Mouse (Mus musculus): ENCODE measurements around the gene Nek6. TPM values are rescaled to one million over a fixed set of nuclear protein-coding genes. Genes with fewer than 3 reads are reported as not detected.

Gene Nek6
- polyA plus RNA-seq, 1 experiment from 2014 or later = 47.6 TPM

GRCm38 (mm10) chr2:38613576-38613975 is 102.1 kb downstream of the Nek6 start:
- H3K36me3 ChIP-seq (ENCODE audit: control insufficient read depth, insufficient read depth) = no peaks in the 10 kb centered on the region; the same call in none of the 2 replicates
- 82% methylated on average over 3 of the region's 3 CpGs for WGBS (ENCODE audit: insufficient replicate concordance)

GRCm38 (mm10) chr2:38614437-38614836 is 103.0 kb downstream of the Nek6 start:
- Histone ChIP-seq H3K36me3 (ENCODE audit: control insufficient read depth, insufficient read depth) (no peaks in the 10 kb centered on the region; the same call in none of the 2 replicates), H3K9me3 (replicated peaks; ENCODE audit: control insufficient read depth, low read length) (no peaks in the 10 kb centered on the region), H3K4me1 (ENCODE audit: control insufficient read depth, low read depth, low read length) (peaks cover 9% of the 10 kb centered on the region), H3K4me3 (ENCODE audit: low read depth, low read length) (no peak overlapping the region), H3K9ac (ENCODE audit: low read depth, low read length) (no peak overlapping the region), H3K27me3 (ENCODE audit: control insufficient read depth, insufficient read depth, low read depth, low read length) (no peaks in the 10 kb centered on the region), H3K27ac (ENCODE audit: low read length) (no peak overlapping the region), H3K4me2 (ENCODE audit: low read depth, low read length) (no peak overlapping the region)
- 74% methylated on average over 6 of the region's 6 CpGs for WGBS (ENCODE audit: insufficient replicate concordance)
- no peak for ATAC-seq (ENCODE audit: low read depth)

More at GRCm38 (mm10) chr2:38613576-38613975, 102.1 kb downstream of the Nek6 start:
- Histone ChIP-seq H3K9ac (ENCODE audit: low read depth, low read length) (no peak overlapping the region), H3K4me3 (ENCODE audit: low read depth, low read length) (no peak overlapping the region), H3K4me1 (ENCODE audit: control insufficient read depth, low read depth, low read length) (peaks cover 9% of the 10 kb centered on the region), H3K9me3 (replicated peaks; ENCODE audit: control insufficient read depth, low read length) (no peaks in the 10 kb centered on the region), H3K27me3 (ENCODE audit: control insufficient read depth, insufficient read depth, low read depth, low read length) (no peaks in the 10 kb centered on the region), H3K4me2 (ENCODE audit: low read depth, low read length) (no peak overlapping the region), H3K27ac (ENCODE audit: low read length) (no peak overlapping the region)
- ATAC-seq (ENCODE audit: low read depth) = no peak

- no peak overlapping the region for H3K4me2 ChIP-seq (ENCODE audit: low read depth, low read length)
- no peak overlapping the region for H3K27ac ChIP-seq (ENCODE audit: low read length)
- H3K27me3 ChIP-seq (ENCODE audit: control insufficient read depth, insufficient read depth, low read depth, low read length) = no peaks in the 10 kb centered on the region
- WGBS (ENCODE audit: insufficient replicate concordance) = 45% methylated on average over 4 of the region's 4 CpGs
- no peaks in the 10 kb centered on the region for H3K9me3 ChIP-seq (replicated peaks; ENCODE audit: control insufficient read depth, low read length)
- no peaks in the 10 kb centered on the region; the same call in 1 of the 2 replicates for H3K36me3 ChIP-seq (ENCODE audit: control insufficient read depth, insufficient read depth)
- ATAC-seq (ENCODE audit: low read depth) = peak; percentile 43; the same call in 1 of the 2 replicates
- H3K4me3 ChIP-seq (ENCODE audit: low read depth, low read length) = no peak overlapping the region
- peaks cover 9% of the 10 kb centered on the region for H3K4me1 ChIP-seq (ENCODE audit: control insufficient read depth, low read depth, low read length)
- H3K9ac ChIP-seq (ENCODE audit: low read depth, low read length) = no peak overlapping the region
Observed at GRCm38 (mm10) chr2:38616072-38616471, 104.6 kb downstream of the Nek6 start.

- ATAC-seq (ENCODE audit: low read depth) = no peak
- Histone ChIP-seq H3K4me3 (ENCODE audit: low read depth, low read length) (no peak overlapping the region), H3K4me2 (ENCODE audit: low read depth, low read length) (no peak overlapping the region), H3K36me3 (ENCODE audit: control insufficient read depth, insufficient read depth) (no peaks in the 10 kb centered on the region; the same call in 1 of the 2 replicates), H3K27ac (ENCODE audit: low read length) (no peak overlapping the region), H3K9ac (ENCODE audit: low read depth, low read length) (no peak overlapping the region), H3K27me3 (ENCODE audit: control insufficient read depth, insufficient read depth, low read depth, low read length) (no peaks in the 10 kb centered on the region), H3K4me1 (ENCODE audit: control insufficient read depth, low read depth, low read length) (peaks cover 9% of the 10 kb centered on the region), H3K9me3 (replicated peaks; ENCODE audit: control insufficient read depth, low read length) (no peaks in the 10 kb centered on the region)
- 65% methylated on average over 5 of the region's 5 CpGs for WGBS (ENCODE audit: insufficient replicate concordance)
Observed at GRCm38 (mm10) chr2:38616956-38617872, 105.8 kb downstream of the Nek6 start.

DNA sequence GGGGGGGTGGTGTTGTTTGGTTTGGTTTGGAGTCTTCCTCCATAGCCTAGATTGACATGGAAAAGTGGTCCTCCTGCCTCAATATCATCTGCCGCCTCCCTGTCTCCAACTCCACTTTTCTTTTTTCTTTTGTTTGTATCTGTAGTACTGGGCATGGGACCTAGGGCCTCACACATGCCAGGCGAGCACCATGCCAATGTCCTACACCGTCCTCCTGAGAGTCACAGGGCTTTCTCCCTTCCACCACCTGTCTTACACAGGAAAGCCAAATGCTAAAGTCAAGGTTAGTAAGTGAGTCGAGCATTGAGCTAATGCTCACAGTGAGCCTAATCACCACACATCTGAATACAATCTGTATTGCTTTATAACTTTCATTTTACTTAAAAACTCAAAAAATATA is 108.3 kb downstream of the Nek6 start:
- H3K4me2 ChIP-seq (ENCODE audit: low read depth, low read length) = no peak overlapping the region
- 79% methylated on average over 4 of the region's 4 CpGs for WGBS (ENCODE audit: insufficient replicate concordance)
- no peaks in the 10 kb centered on the region for H3K9me3 ChIP-seq (replicated peaks; ENCODE audit: control insufficient read depth, low read length)
- ATAC-seq (ENCODE audit: low read depth) = no peak
- no peaks in the 10 kb centered on the region for H3K27me3 ChIP-seq (ENCODE audit: control insufficient read depth, insufficient read depth, low read depth, low read length)
- H3K27ac ChIP-seq (ENCODE audit: low read length) = no peak overlapping the region
- no peak overlapping the region for H3K4me3 ChIP-seq (ENCODE audit: low read depth, low read length)
- no peak overlapping the region for H3K9ac ChIP-seq (ENCODE audit: low read depth, low read length)
- H3K4me1 ChIP-seq (ENCODE audit: control insufficient read depth, low read depth, low read length) = peaks cover 9% of the 10 kb centered on the region
- H3K36me3 ChIP-seq (ENCODE audit: control insufficient read depth, insufficient read depth) = no peaks in the 10 kb centered on the region; the same call in 1 of the 2 replicates

- Histone ChIP-seq H3K4me2 (ENCODE audit: low read depth, low read length) (no peak overlapping the region), H3K4me1 (ENCODE audit: control insufficient read depth, low read depth, low read length) (peaks cover 4% of the 10 kb centered on the region), H3K27me3 (ENCODE audit: control insufficient read depth, insufficient read depth, low read depth, low read length) (no peaks in the 10 kb centered on the region), H3K9ac (ENCODE audit: low read depth, low read length) (no peak overlapping the region), H3K9me3 (replicated peaks; ENCODE audit: control insufficient read depth, low read length) (no peaks in the 10 kb centered on the region), H3K27ac (ENCODE audit: low read length) (no peak overlapping the region), H3K36me3 (ENCODE audit: control insufficient read depth, insufficient read depth) (peaks cover 5% of the 10 kb centered on the region), H3K4me3 (ENCODE audit: low read depth, low read length) (no peak overlapping the region)
- 62% methylated on average over 4 of the region's 4 CpGs for WGBS (ENCODE audit: insufficient replicate concordance)
- ATAC-seq (ENCODE audit: low read depth) = peak; percentile 71
Observed at GRCm38 (mm10) chr2:38621076-38621475, 109.6 kb downstream of the Nek6 start.

DNA sequence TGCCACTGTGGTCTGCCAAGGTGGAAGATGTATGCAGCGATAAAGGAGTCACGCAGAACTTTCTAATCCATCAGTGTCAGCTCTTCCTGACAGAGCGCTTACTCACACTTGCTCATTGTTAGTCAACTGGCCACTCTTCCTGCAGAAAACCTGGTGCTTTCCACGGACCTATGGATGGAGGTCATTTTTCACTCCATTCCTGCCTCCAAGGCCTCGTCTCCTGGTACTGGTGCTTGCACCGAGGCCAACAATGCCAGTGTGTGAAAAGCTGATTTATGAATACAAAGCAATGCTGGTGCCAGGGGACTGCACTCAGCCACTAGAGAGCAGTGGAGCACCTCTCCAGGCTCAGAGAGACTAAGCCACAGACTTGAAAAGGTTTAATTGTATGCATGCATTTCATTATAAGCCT is 110.2 kb downstream of the Nek6 start:
- Histone ChIP-seq H3K27me3 (ENCODE audit: control insufficient read depth, insufficient read depth, low read depth, low read length) (no peaks in the 10 kb centered on the region), H3K4me1 (ENCODE audit: control insufficient read depth, low read depth, low read length) (peaks cover under 1% of the 10 kb centered on the region; the same call in 1 of the 2 replicates), H3K9ac (ENCODE audit: low read depth, low read length) (no peak overlapping the region), H3K9me3 (replicated peaks; ENCODE audit: control insufficient read depth, low read length) (no peaks in the 10 kb centered on the region), H3K4me3 (ENCODE audit: low read depth, low read length) (no peak overlapping the region), H3K27ac (ENCODE audit: low read length) (no peak overlapping the region), H3K4me2 (ENCODE audit: low read depth, low read length) (no peak overlapping the region), H3K36me3 (ENCODE audit: control insufficient read depth, insufficient read depth) (peaks cover 6% of the 10 kb centered on the region)
- ATAC-seq (ENCODE audit: low read depth) = no peak
- 61% methylated on average over 6 of the region's 6 CpGs for WGBS (ENCODE audit: insufficient replicate concordance)

- no peak for ATAC-seq (ENCODE audit: low read depth)
- H3K36me3 ChIP-seq (ENCODE audit: control insufficient read depth, insufficient read depth) = peaks cover 11% of the 10 kb centered on the region
- no peak overlapping the region for H3K27ac ChIP-seq (ENCODE audit: low read length)
Observed at GRCm38 (mm10) chr2:38623411-38623810, 112.0 kb downstream of the Nek6 start.

More at GRCm38 (mm10) chr2:38623411-38623810, 112.0 kb downstream of the Nek6 start:
- no peak overlapping the region for H3K4me3 ChIP-seq (ENCODE audit: low read depth, low read length)
- H3K9ac ChIP-seq (ENCODE audit: low read depth, low read length) = no peak overlapping the region
- H3K27me3 ChIP-seq (ENCODE audit: control insufficient read depth, insufficient read depth, low read depth, low read length) = no peaks in the 10 kb centered on the region
- H3K4me2 ChIP-seq (ENCODE audit: low read depth, low read length) = no peak overlapping the region
- no peaks in the 10 kb centered on the region for H3K9me3 ChIP-seq (replicated peaks; ENCODE audit: control insufficient read depth, low read length)
- no peaks in the 10 kb centered on the region for H3K4me1 ChIP-seq (ENCODE audit: control insufficient read depth, low read depth, low read length)
- 75% methylated on average over 3 of the region's 3 CpGs for WGBS (ENCODE audit: insufficient replicate concordance)
